Mouse (Mus musculus) kidney, postnatal 0 days (tissue): ENCODE results near the gene Btc. TPM values are rescaled to one million over a fixed set of nuclear protein-coding genes. Genes with fewer than 3 reads are reported as not detected.

Experiments
- ATAC-seq: fragments of 200-750 bp; cut with Nextera tagmentation; replicated peaks from 2 replicates; pipeline ENCODE4 v1.8.0; 2017; ENCODE audit warnings: low read depth, moderate number of reproducible peaks, moderate TSS enrichment, moderate library complexity; ENCODE audit not compliant: low FRiP score
- DNase-seq: peaks from one replicate; pipeline ENCODE4 v3.0.0-alpha.2; 2016; ENCODE audit warnings: low spot score
- H3K27ac ChIP-seq: fragments of 300-500 bp; sonication (generic); 2 replicates; pipeline ENCODE4 v1.5.1; 2014; ENCODE audit warnings: mild to moderate bottlenecking
- H3K27me3 ChIP-seq: fragments of 300-500 bp; sonication (generic); 2 replicates; pipeline ENCODE4 v1.6.1; 2014; ENCODE audit warnings: low read length, mixed read lengths; ENCODE audit not compliant: insufficient read depth
- H3K36me3 ChIP-seq: fragments of 300-500 bp; sonication (generic); 2 replicates; pipeline ENCODE4 v1.6.1; 2014; ENCODE audit warnings: low read length, mixed read lengths; ENCODE audit not compliant: insufficient read depth
- H3K4me1 ChIP-seq: fragments of 300-500 bp; sonication (generic); replicated peaks from 2 replicates; pipeline ENCODE4 v1.6.1; 2014; ENCODE audit warnings: antibody characterized with exemption, low read length, mixed read lengths; ENCODE audit not compliant: insufficient read depth
- H3K4me2 ChIP-seq: fragments of 300-500 bp; sonication (generic); 2 replicates; pipeline ENCODE4 v1.6.1; 2014; ENCODE audit warnings: mild to moderate bottlenecking, low read length, moderate library complexity, mixed read lengths
- H3K4me3 ChIP-seq: fragments of 300-500 bp; sonication (generic); replicated peaks from 2 replicates; pipeline ENCODE4 v1.5.1; 2014; ENCODE audit warnings: low read depth, low read length
- H3K9ac ChIP-seq: fragments of 300-500 bp; sonication (generic); 2 replicates; pipeline ENCODE4 v1.6.1; 2014; ENCODE audit warnings: low read depth, low read length
- H3K9me3 ChIP-seq: fragments of 300-500 bp; sonication (generic); replicated peaks from 2 replicates; pipeline ENCODE4 v1.6.1; 2016; ENCODE audit warnings: low read length, inconsistent platforms, mixed read lengths
- CTCF ChIP-seq: IDR thresholded peaks from 2 replicates; pipeline ENCODE4 v1.5.1; 2016; ENCODE audit warnings: antibody characterized with exemption, low read depth, mild to moderate bottlenecking, moderate library complexity
- WGBS: fragments of 180-500 bp; shearing (Covaris S2); extraction: QIAGEN DNeasy Blood & Tissue Kit; methylation state at CpG from one replicate; pipeline ENCODE4 v1.1.7; 2014; 5-methylcytosine and 5-hydroxymethylcytosine counted together
- polyA plus RNA-seq: library from polyadenylated mRNA; unstranded; fragments of >200 nt; fragmentation: Nextera tagmentation; extraction: Ambion mirVana; gene quantifications from 2 replicates; pipeline ENCODE4 v1.2.1, GENCODE M21; 2015

Gene Btc
- polyA plus RNA-seq, 1 experiment from 2014 or later, result 21.4 TPM

- Histone ChIP-seq H3K4me3 (no peak overlapping the region), H3K36me3 (no peaks in the 10 kb centered on the region), H3K9me3 (no peaks in the 10 kb centered on the region), H3K27ac (no peak overlapping the region), H3K27me3 (no peaks in the 10 kb centered on the region), H3K9ac (no peak overlapping the region), H3K4me2 (no peak overlapping the region), H3K4me1 (no peaks in the 10 kb centered on the region)
- 44% methylated on average over 5 of the region's 5 CpGs for WGBS
- TF ChIP-seq CTCF, result no peak
- DNase-seq, result no peak
- no peak for ATAC-seq
Measured at GRCm38 (mm10) chr5:91404263-91404662, 1.5 kb upstream of the Btc start.

GRCm38 (mm10) chr5:91403281-91403680, 487 bp upstream of the Btc start:
- H3K9ac ChIP-seq, result no peak overlapping the region
- TF ChIP-seq CTCF, result no peak
- H3K4me2 ChIP-seq, result peak overlapping the region; percentile 80; the same call in 1 of the 2 replicates
- no peak for ATAC-seq
- no peak overlapping the region for H3K4me3 ChIP-seq
- H3K4me1 ChIP-seq, result no peaks in the 10 kb centered on the region
- H3K27ac ChIP-seq, result no peak overlapping the region
- H3K27me3 ChIP-seq, result no peaks in the 10 kb centered on the region
- no peaks in the 10 kb centered on the region for H3K9me3 ChIP-seq
- no peak for DNase-seq
- no peaks in the 10 kb centered on the region for H3K36me3 ChIP-seq
- 67% methylated on average over 4 of the region's 4 CpGs for WGBS

GRCm38 (mm10) chr5:91400493-91401096, 2.2 kb downstream of the Btc start:
- Histone ChIP-seq H3K9ac (no peak overlapping the region), H3K4me1 (no peaks in the 10 kb centered on the region), H3K36me3 (no peaks in the 10 kb centered on the region), H3K27me3 (no peaks in the 10 kb centered on the region), H3K4me3 (no peak overlapping the region), H3K4me2 (0 out of 2 replicates have a peak overlapping the region, but pooled peaks have one; percentile 80), H3K9me3 (no peaks in the 10 kb centered on the region), H3K27ac (no peak overlapping the region)
- ATAC-seq (no peak), DNase-seq (no peak)
- 33% methylated on average over 2 of the region's 2 CpGs for WGBS
- no peak for TF ChIP-seq CTCF

GRCm38 (mm10) chr5:91375467-91375866, 27.3 kb downstream of the Btc start:
- Histone ChIP-seq H3K27me3 (no peaks in the 10 kb centered on the region), H3K9ac (no peak overlapping the region), H3K27ac (no peak overlapping the region), H3K36me3 (no peaks in the 10 kb centered on the region), H3K4me3 (no peak overlapping the region), H3K4me1 (no peaks in the 10 kb centered on the region), H3K9me3 (no peaks in the 10 kb centered on the region), H3K4me2 (no peak overlapping the region)
- TF ChIP-seq CTCF, result no peak
- no peak for ATAC-seq
- 78% methylated on average over 2 of the region's 2 CpGs for WGBS
- no peak for DNase-seq

- Histone ChIP-seq H3K27ac (no peak overlapping the region), H3K9me3 (no peaks in the 10 kb centered on the region), H3K4me3 (no peak overlapping the region), H3K27me3 (no peaks in the 10 kb centered on the region), H3K4me2 (no peak overlapping the region), H3K9ac (no peak overlapping the region), H3K36me3 (no peaks in the 10 kb centered on the region), H3K4me1 (no peaks in the 10 kb centered on the region)
- ATAC-seq (no peak), DNase-seq (no peak)
- WGBS, result 89% methylated on average over 13 of the region's 13 CpGs
- no peak for TF ChIP-seq CTCF
Measured at GRCm38 (mm10) chr5:91368061-91368565, 34.7 kb downstream of the Btc start.

- no peak overlapping the region for H3K9ac ChIP-seq
- TF ChIP-seq CTCF, result no peak
- H3K9me3 ChIP-seq, result no peaks in the 10 kb centered on the region
- no peaks in the 10 kb centered on the region for H3K4me1 ChIP-seq
- H3K36me3 ChIP-seq, result no peaks in the 10 kb centered on the region
- H3K27ac ChIP-seq, result no peak overlapping the region
- no peak overlapping the region for H3K4me3 ChIP-seq
- WGBS, result 71% methylated on average over 10 of the region's 10 CpGs
- DNase-seq (no peak), ATAC-seq (no peak)
- no peak overlapping the region for H3K4me2 ChIP-seq
- no peaks in the 10 kb centered on the region for H3K27me3 ChIP-seq
Measured at GRCm38 (mm10) chr5:91366925-91367324, 35.9 kb downstream of the Btc start.
